Mouse (Mus musculus): ENCODE data around the gene Xdh.
A peak's percentile ranks its signal among the peaks of the same experiment; 100 is the strongest.

Xdh gene

GRCm38 (mm10) chr17:73950062-73950735, at the start of gene Xdh:
Gene Xdh (minus strand): TSS chr17:73950196.
- DNase-seq (ENCODE audit: low spot score in 2 of 2), result no peak

- no peak for DNase-seq (ENCODE audit: low spot score in 2 of 2)
Observed at GRCm38 (mm10) chr17:73995907-73996645, 46.1 kb upstream of the Xdh start.

GRCm38 (mm10) chr17:73991264-73991663, 41.3 kb upstream of the Xdh start:
- no peak for DNase-seq (ENCODE audit: low spot score in 2 of 2)

- DNase-seq (ENCODE audit: low spot score in 2 of 2), result no peak
Observed at GRCm38 (mm10) chr17:73986571-73986970, 36.6 kb upstream of the Xdh start.

GRCm38 (mm10) chr17:73985936-73986335, 35.9 kb upstream of the Xdh start:
- no peak for DNase-seq (ENCODE audit: low spot score in 2 of 2)

GRCm38 (mm10) chr17:73984508-73984907, 34.5 kb upstream of the Xdh start:
- no peak for DNase-seq (ENCODE audit: low spot score in 2 of 2)

GRCm38 (mm10) chr17:73982871-73983270, 32.9 kb upstream of the Xdh start:
- no peak for DNase-seq (ENCODE audit: low spot score in 2 of 2)

- DNase-seq (ENCODE audit: low spot score in 2 of 2), result no peak
Observed at GRCm38 (mm10) chr17:73976066-73976465, 26.1 kb upstream of the Xdh start.

- DNase-seq (ENCODE audit: low spot score in 2 of 2), result no peak
Observed at GRCm38 (mm10) chr17:73972648-73973047, 22.7 kb upstream of the Xdh start.

- no peak for DNase-seq (ENCODE audit: low spot score in 2 of 2)
Observed at GRCm38 (mm10) chr17:73971291-73971690, 21.3 kb upstream of the Xdh start.

GRCm38 (mm10) chr17:73970361-73971027, 20.5 kb upstream of the Xdh start:
- peak in 1 of 2 experiments; percentile 19 for DNase-seq (ENCODE audit: low spot score in 2 of 2)

GRCm38 (mm10) chr17:73964856-73965255, 14.9 kb upstream of the Xdh start:
- DNase-seq (ENCODE audit: low spot score in 2 of 2), result no peak

GRCm38 (mm10) chr17:73962628-73963043, 12.6 kb upstream of the Xdh start:
- no peak for DNase-seq (ENCODE audit: low spot score in 2 of 2)

GRCm38 (mm10) chr17:73961801-73962403, 11.9 kb upstream of the Xdh start:
- DNase-seq (ENCODE audit: low spot score in 2 of 2), result no peak

- DNase-seq (ENCODE audit: low spot score in 2 of 2), result no peak
Observed at GRCm38 (mm10) chr17:73960745-73961144, 10.7 kb upstream of the Xdh start.

GRCm38 (mm10) chr17:73952103-73952521, 2.1 kb upstream of the Xdh start:
- no peak for DNase-seq (ENCODE audit: low spot score in 2 of 2)

GRCm38 (mm10) chr17:73950970-73951369, 974 bp upstream of the Xdh start:
- DNase-seq (ENCODE audit: low spot score in 2 of 2), result no peak

- DNase-seq (ENCODE audit: low spot score in 2 of 2), result no peak
Observed at GRCm38 (mm10) chr17:73949498-73949897, 498 bp downstream of the Xdh start.

GRCm38 (mm10) chr17:73948801-73949200, 1.2 kb downstream of the Xdh start:
- DNase-seq (ENCODE audit: low spot score in 2 of 2), result no peak

GRCm38 (mm10) chr17:73948039-73948438, 2.0 kb downstream of the Xdh start:
- DNase-seq (ENCODE audit: low spot score in 2 of 2), result peak in 1 of 2 experiments; percentile 35

- no peak for DNase-seq (ENCODE audit: low spot score in 2 of 2)
Observed at GRCm38 (mm10) chr17:73946856-73947255, 3.1 kb downstream of the Xdh start.

- no peak for DNase-seq (ENCODE audit: low spot score in 2 of 2)
Observed at GRCm38 (mm10) chr17:73944661-73945060, 5.3 kb downstream of the Xdh start.
